Mouse (Mus musculus) embryonic facial prominence, embryonic 11.5 days (tissue): Measurements from ENCODE around the gene Timm50. TPM values are rescaled to one million over a fixed set of nuclear protein-coding genes. Genes with fewer than 3 reads are reported as not detected.
A peak's percentile ranks its signal among the peaks of the same experiment; 100 is the strongest.

Experiments
- ATAC-seq: fragments of 200-750 bp; cut with Nextera tagmentation; replicated peaks from 2 replicates; pipeline ENCODE4 v1.8.0; 2017; ENCODE audit warnings: low read depth; ENCODE audit not compliant: insufficient number of reproducible peaks, low FRiP score, low TSS enrichment
- DNase-seq: peaks from one replicate; pipeline ENCODE4 v3.0.0-alpha.2; 2015; ENCODE audit warnings: low spot score
- H3K27ac ChIP-seq: fragments of 300-500 bp; sonication (generic); replicated peaks from 2 replicates; pipeline ENCODE4 v1.5.1; 2014; ENCODE audit warnings: mild to moderate bottlenecking, low read depth, low read length, control low read depth
- H3K27me3 ChIP-seq: fragments of 300-500 bp; sonication (generic); 2 replicates; pipeline ENCODE4 v1.6.1; 2014; ENCODE audit warnings: mild to moderate bottlenecking, low read length, moderate library complexity, mixed read lengths; ENCODE audit not compliant: control insufficient read depth, insufficient read depth
- H3K36me3 ChIP-seq: fragments of 300-500 bp; sonication (generic); replicated peaks from 2 replicates; pipeline ENCODE4 v1.6.1; 2014; ENCODE audit warnings: low read depth, mild to moderate bottlenecking, low read length, moderate library complexity, mixed read lengths; ENCODE audit not compliant: control insufficient read depth, insufficient read depth
- H3K4me1 ChIP-seq: fragments of 300-500 bp; sonication (generic); 2 replicates; pipeline ENCODE4 v1.6.1; 2014; ENCODE audit warnings: low read length, mixed read lengths; ENCODE audit not compliant: control insufficient read depth, insufficient read depth
- H3K4me2 ChIP-seq: fragments of 300-500 bp; sonication (generic); 2 replicates; pipeline ENCODE4 v1.6.1; 2014; ENCODE audit warnings: low read depth, mild to moderate bottlenecking, control low read depth, low read length, moderate library complexity
- H3K4me3 ChIP-seq: fragments of 300-500 bp; sonication (generic); 2 replicates; pipeline ENCODE4 v1.5.1; 2014; ENCODE audit warnings: low read depth, low read length, control low read depth
- H3K9ac ChIP-seq: fragments of 300-500 bp; sonication (generic); replicated peaks from 2 replicates; pipeline ENCODE4 v1.6.1; 2014; ENCODE audit warnings: mild to moderate bottlenecking, control low read depth, low read length
- H3K9me3 ChIP-seq: fragments of 300-500 bp; sonication (generic); replicated peaks from 2 replicates; pipeline ENCODE4 v1.6.1; 2016; ENCODE audit warnings: mild to moderate bottlenecking, low read length, inconsistent platforms, mixed read lengths; ENCODE audit not compliant: control insufficient read depth
- WGBS: fragments of 180-500 bp; shearing (Covaris S2); extraction: QIAGEN DNeasy Blood & Tissue Kit; methylation state at CpG from one replicate; pipeline ENCODE4 v1.1.7; 2014; 5-methylcytosine and 5-hydroxymethylcytosine counted together
- polyA plus RNA-seq: library from polyadenylated mRNA; unstranded; fragments of >200 nt; fragmentation: Nextera tagmentation; extraction: Ambion mirVana; gene quantifications from 2 replicates; pipeline ENCODE4 v1.2.1, GENCODE M21; 2014

The Timm50 gene
- polyA plus RNA-seq, 1 experiment from 2014 or later, result 172 TPM

- H3K4me1 ChIP-seq, result peaks cover 5% of the 10 kb centered on the region
- no peaks in the 10 kb centered on the region for H3K9me3 ChIP-seq
- peak within 1 kb of the TSS; percentile 54 for H3K4me2 ChIP-seq
- 1% methylated on average over 30 of the region's 30 CpGs for WGBS
- no peak within 1 kb of the TSS; the same call in 1 of the 2 replicates for H3K27ac ChIP-seq
- peak within 1 kb of the TSS; percentile 51 for H3K9ac ChIP-seq
- DNase-seq (peak; percentile 73), ATAC-seq (peak; percentile 49)
- H3K36me3 ChIP-seq, result peaks cover 7% of the 10 kb centered on the region
- peak within 1 kb of the TSS; percentile 28 for H3K4me3 ChIP-seq
- peaks cover 42% of the 10 kb centered on the region for H3K27me3 ChIP-seq
Measured at GRCm38 (mm10) chr7:28301616-28302433, 10.0 kb downstream of the Timm50 start, which contains the start of gene Dll3. Dll3 (minus strand) TSS chr7:28302238.

GRCm38 (mm10) chr7:28298837-28299625 lies 12.8 kb downstream of the Timm50 start:
- H3K9ac ChIP-seq, result peak overlapping the region; percentile 25; the same call in 1 of the 2 replicates
- H3K4me3 ChIP-seq, result 0 out of 2 replicates have a peak overlapping the region, but pooled peaks have one; percentile 10
- peaks cover 60% of the 10 kb centered on the region for H3K27me3 ChIP-seq
- no peak overlapping the region for H3K27ac ChIP-seq
- ATAC-seq (no peak), DNase-seq (peak; percentile 82)
- H3K4me1 ChIP-seq, result peaks cover 5% of the 10 kb centered on the region
- 12% methylated on average over 43 of the region's 43 CpGs for WGBS
- peak overlapping the region; percentile 36; the same call in 1 of the 2 replicates for H3K4me2 ChIP-seq
- no peaks in the 10 kb centered on the region for H3K36me3 ChIP-seq
- no peaks in the 10 kb centered on the region for H3K9me3 ChIP-seq

GRCm38 (mm10) chr7:28294481-28294880 lies 17.4 kb downstream of the Timm50 start:
- peak; percentile 58 for ATAC-seq
- Histone ChIP-seq H3K9ac (peak overlapping the region; percentile 52), H3K4me3 (peak overlapping the region; percentile 46), H3K36me3 (no peaks in the 10 kb centered on the region), H3K9me3 (no peaks in the 10 kb centered on the region), H3K4me1 (no peaks in the 10 kb centered on the region; the same call in 1 of the 2 replicates), H3K27me3 (peaks cover 64% of the 10 kb centered on the region), H3K27ac (no peak overlapping the region), H3K4me2 (peak overlapping the region; percentile 86)
- 3% methylated on average over 59 of the region's 63 CpGs for WGBS
- DNase-seq, result peak; percentile 87

- no peak within 1 kb of the TSS for H3K9ac ChIP-seq
- no peak within 1 kb of the TSS for H3K27ac ChIP-seq
- peak within 1 kb of the TSS; percentile 21 for H3K4me3 ChIP-seq
- 1% methylated on average over 52 of the region's 52 CpGs for WGBS
- peaks cover 57% of the 10 kb centered on the region for H3K27me3 ChIP-seq
- no peaks in the 10 kb centered on the region for H3K36me3 ChIP-seq
- ATAC-seq (peak; percentile 16; the same call in 1 of the 2 replicates), DNase-seq (peak; percentile 54)
- peak within 1 kb of the TSS; percentile 32 for H3K4me2 ChIP-seq
- no peaks in the 10 kb centered on the region for H3K9me3 ChIP-seq
- H3K4me1 ChIP-seq, result no peaks in the 10 kb centered on the region; the same call in 1 of the 2 replicates
Measured at GRCm38 (mm10) chr7:28290638-28291590, 21.0 kb downstream of the Timm50 start, which contains the start of gene Selenov. Selenov (minus strand) TSS chr7:28291186.

GRCm38 (mm10) chr7:28290165-28290564 lies 21.7 kb downstream of the Timm50 start:
- H3K27me3 ChIP-seq, result peaks cover 53% of the 10 kb centered on the region
- ATAC-seq, result no peak
- H3K4me1 ChIP-seq, result no peaks in the 10 kb centered on the region; the same call in 1 of the 2 replicates
- H3K9ac ChIP-seq, result no peak overlapping the region
- peak; percentile 30 for DNase-seq
- peak overlapping the region; percentile 32 for H3K4me2 ChIP-seq
- H3K9me3 ChIP-seq, result no peaks in the 10 kb centered on the region
- 2% methylated on average over 17 of the region's 18 CpGs for WGBS
- H3K27ac ChIP-seq, result no peak overlapping the region
- H3K36me3 ChIP-seq, result no peaks in the 10 kb centered on the region
- H3K4me3 ChIP-seq, result peak overlapping the region; percentile 21

GRCm38 (mm10) chr7:28280630-28281029 lies 31.2 kb downstream of the Timm50 start:
- WGBS, result 79% methylated on average over 7 of the region's 7 CpGs

GRCm38 (mm10) chr7:28278279-28278652 lies 33.6 kb downstream of the Timm50 start:
- ATAC-seq (0 out of 2 replicates have a peak, but pooled peaks have one; percentile 14), DNase-seq (no peak)
- peak overlapping the region; percentile 59 for H3K4me3 ChIP-seq
- no peaks in the 10 kb centered on the region for H3K27me3 ChIP-seq
- peak overlapping the region; percentile 90 for H3K9ac ChIP-seq
- WGBS, result 88% methylated on average over 7 of the region's 7 CpGs
- peak overlapping the region; percentile 85 for H3K4me2 ChIP-seq
- H3K9me3 ChIP-seq, result no peaks in the 10 kb centered on the region
- H3K36me3 ChIP-seq, result no peaks in the 10 kb centered on the region
- H3K4me1 ChIP-seq, result no peaks in the 10 kb centered on the region
- H3K27ac ChIP-seq, result 0 out of 2 replicates have a peak overlapping the region, but pooled peaks have one; percentile 52

More at GRCm38 (mm10) chr7:28280630-28281029, 31.2 kb downstream of the Timm50 start:
- no peak for DNase-seq
- no peaks in the 10 kb centered on the region for H3K4me1 ChIP-seq
- ATAC-seq, result no peak
- no peak overlapping the region for H3K9ac ChIP-seq
- no peak overlapping the region for H3K4me3 ChIP-seq
- H3K4me2 ChIP-seq, result no peak overlapping the region
- H3K27me3 ChIP-seq, result no peaks in the 10 kb centered on the region
- H3K9me3 ChIP-seq, result no peaks in the 10 kb centered on the region
- no peaks in the 10 kb centered on the region for H3K36me3 ChIP-seq
- H3K27ac ChIP-seq, result no peak overlapping the region
